Mouse (Mus musculus) adrenal gland, adult 18-20 months (tissue): Measurements from ENCODE around the gene Ints14. TPM values are rescaled to one million over a fixed set of nuclear protein-coding genes. Genes with fewer than 3 reads are reported as not detected.
"Not testable (repeated sequence)": the region's sequence is repeated elsewhere in the genome, so short reads cannot be mapped to it uniquely, and the experiment has no call there.

Source experiments
- DNase-seq, 2 experiments: peaks; one replicate each; pipeline ENCODE4 v3.0.0; 2021 to 2022; ENCODE audit warnings: low spot score in 2 of 2
- microRNA-seq, 2 experiments: library from miRNA; unstranded; fragments of <30 nt; microRNA quantifications; one replicate each; pipeline ENCODE4 v1.2.0; 2021; ENCODE audit warnings: borderline number of aligned reads in 2 of 2
- total RNA-seq, 2 experiments: library from RNA; stranded (reverse); gene quantifications; 1 replicate in 1 of 2; 2 replicates in 1 of 2; pipeline ENCODE4 v1.2.3; 2021

The Ints14 gene
- total RNA-seq, 2 experiments from 2014 or later, result 22.3 to 23.5 TPM

DNA sequence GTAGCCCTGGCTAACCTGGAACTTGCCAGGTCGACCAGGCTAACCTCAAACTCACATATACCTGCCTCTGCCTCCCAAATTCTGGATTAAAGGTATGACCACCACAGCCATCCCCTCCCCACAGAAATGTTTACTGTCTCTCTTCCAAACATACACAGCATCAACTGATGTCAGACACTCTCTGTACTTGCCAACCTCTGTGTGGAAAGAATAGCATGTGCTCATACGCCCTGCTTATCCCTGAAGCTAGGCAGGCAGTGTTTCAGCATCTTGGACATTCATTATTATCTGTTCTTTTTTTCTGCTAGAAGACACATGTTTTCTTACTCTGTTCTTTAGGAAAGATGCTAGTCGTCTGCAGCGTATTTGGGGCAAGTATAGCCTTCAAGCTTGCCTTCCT lies 57.2 kb downstream of the Ints14 start:
- no peak for DNase-seq

DNA sequence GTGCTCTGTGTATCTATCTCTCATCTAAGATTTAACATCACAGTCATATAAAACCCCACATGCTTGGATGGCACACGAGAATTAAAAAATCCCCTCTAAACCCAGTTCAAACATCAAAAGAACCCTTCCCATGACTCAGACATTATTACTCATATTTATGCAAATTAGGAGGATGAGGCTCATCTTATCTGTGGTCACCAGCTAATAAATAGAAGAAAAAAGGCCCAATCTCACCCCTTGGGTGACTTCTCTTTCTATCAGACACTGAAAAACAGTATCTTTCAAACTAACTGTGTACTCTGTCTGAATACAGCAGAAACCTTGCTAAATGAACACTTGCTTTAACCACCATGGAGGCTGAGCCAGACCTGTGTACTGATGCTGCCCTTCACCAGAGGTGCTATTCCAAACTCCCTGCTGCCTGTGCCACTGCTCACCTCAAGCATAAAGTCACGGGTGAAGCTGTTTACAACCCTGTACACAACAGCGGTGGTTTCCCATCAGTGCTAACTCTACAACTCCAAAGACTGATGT lies 58.0 kb downstream of the Ints14 start:
- no peak for DNase-seq

DNA sequence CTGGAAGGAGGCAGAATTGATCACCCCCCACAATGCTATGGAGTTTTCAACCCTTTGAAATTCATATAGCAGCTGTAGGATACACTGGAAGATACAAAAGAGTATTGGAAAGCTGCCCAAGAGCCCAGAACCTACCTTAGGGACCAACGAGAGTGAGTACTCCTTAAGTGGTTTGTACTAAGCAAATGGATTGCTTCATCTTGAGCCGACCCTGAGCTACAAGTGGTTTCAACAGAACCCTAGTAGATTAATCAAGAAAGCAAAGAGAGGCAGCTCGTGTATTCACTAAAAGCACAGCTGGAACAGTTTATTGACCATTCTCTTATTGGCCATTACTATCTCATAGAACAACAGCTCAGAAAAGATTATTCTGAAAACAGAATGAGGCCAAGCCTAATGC lies 58.4 kb downstream of the Ints14 start:
- DNase-seq, result no peak

DNA sequence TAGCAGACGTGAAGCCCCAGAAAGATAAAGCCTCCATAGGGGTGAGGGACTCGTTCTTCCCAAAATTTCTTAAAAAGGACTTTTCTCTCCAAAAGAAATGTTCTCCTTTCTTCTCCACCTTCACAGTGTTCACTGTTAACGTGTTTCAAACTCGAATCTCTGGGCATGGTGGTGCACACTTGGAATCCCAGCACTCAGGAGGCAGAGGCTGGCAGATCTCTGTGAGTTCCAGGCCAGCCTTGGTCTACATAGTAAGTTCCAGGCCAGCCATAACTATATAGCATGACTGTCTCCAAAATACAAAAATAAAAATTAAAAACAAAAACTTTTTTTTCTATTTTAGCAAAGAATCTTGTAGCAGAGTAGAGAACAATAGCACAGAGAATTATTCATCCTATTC lies 59.4 kb downstream of the Ints14 start:
- no peak for DNase-seq

DNA sequence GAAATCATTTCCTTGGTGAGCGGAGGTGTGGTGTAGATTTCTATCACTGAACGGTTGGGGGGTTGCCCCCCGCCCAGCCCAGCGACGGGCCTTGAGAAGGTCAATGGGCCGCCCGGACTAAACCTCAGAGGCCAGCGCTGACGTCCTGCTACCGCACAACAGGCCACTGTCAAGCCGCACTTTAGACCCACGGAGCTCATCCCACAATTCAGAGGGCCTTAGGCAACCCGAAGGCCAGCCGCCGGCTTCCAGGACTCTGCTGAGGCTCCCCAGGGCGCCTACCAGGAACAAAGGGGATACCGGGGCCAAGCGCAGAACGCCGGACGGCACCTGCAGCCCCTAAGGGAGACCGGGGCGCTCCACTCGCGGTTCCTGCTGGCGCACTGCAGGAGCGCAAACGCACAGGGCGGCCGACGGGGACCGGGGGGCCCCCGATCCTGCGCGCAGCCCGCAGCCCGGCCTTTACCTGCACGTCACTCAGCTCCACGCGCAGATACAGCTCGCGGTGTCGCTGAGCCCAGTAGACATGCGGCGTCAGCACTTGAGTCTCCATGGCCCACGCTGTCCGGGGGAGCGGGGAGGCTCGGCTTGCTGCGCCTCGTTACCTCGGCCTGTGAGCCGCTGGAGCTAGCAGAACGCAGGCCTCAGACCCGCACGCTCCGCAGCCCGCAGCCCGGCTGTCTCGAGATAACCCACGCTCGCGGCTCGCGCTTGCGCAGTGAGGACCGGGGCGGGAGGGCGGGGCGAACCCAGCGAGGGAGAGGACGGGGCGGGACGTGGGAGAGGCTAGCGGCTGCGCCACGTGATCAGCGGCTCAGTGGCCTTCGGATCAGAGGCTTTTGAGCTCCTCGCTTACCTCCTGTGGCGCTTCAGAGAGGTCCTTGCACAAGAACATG lies 60.5 kb downstream of the Ints14 start, which contains the start of gene Hacd3:
Gene Hacd3, minus strand, starts transcription at position 703 of the 896 bp plus-strand sequence.
- peak; percentile 85 to 90 for DNase-seq

DNA sequence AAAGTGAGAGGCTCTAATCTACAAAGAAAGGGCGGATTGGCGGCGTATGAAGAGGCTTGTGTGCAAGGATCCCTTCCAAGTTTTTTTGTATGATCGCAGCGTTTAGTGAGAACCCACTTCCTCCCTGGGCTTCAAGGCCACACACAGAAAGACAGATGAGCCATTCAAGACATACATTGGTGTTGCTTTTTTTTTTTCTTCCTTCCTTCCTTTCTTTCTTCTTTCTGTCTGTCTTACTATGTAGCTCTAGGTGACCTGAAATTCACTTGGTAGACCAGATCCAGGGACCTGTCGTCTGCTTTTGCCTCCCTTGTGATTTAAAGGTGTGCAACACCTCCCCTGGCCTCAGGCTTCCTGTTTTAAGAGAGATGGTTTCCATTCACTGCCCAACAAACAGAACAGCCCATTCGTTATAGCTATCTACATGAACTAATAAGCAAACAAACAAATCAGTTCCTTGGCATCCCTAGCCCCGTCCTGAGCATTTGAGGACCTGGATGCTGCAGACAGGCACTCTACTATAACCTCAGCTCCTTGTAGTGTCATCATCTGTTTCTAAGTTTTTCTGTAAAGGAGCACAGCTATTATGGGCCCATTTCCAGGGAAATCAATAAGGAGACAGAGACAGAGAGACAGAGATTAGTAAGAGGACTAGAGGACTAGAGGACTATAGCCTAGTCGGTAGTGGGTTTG lies 61.3 kb downstream of the Ints14 start:
- no peak for DNase-seq

DNA sequence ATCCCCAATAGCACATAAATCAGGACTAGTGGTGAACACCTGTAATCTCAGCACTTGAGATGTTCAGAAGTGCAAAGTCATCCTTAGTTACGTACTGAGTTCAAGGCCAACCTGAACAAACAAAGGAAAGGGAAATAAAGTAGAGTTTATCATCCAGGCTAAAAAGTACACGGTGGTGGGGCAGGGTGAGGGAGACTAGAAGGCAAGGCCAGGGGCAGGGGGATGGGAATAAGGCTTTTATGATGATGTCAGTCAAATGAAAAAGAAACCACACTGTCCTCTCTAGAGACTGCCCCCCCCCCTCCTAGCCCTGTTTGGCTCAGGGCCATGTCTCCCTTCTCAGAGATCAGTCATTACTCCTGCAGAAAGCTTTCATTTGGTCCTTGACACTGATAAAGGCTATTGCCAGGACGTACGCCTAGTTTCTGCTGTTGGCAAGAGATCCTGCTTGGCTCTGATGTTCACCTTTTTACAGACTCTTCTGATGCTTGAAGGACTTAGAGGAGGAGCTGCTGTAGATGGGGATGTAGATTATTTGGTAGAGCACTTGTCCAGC lies 62.0 kb downstream of the Ints14 start:
- no peak for DNase-seq

DNA sequence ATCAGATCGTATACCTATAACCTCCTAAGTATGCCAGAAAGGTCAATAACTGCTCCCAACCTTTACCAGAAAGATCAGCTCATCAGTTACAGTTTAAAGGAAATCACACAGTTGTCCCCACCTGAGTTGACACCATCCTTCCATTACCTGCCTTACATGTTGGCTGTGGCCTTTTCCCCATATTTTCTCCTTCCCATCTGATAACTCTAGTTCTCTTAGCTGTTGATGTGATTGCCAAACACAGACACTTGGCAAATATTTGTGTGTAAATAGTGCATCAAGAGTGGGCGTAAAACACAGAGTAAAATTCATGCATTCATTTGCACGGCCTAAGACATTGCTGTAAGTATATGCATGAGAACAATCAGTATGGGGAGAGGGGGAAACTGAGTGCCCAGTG lies 62.7 kb downstream of the Ints14 start:
- DNase-seq, result no peak

DNA sequence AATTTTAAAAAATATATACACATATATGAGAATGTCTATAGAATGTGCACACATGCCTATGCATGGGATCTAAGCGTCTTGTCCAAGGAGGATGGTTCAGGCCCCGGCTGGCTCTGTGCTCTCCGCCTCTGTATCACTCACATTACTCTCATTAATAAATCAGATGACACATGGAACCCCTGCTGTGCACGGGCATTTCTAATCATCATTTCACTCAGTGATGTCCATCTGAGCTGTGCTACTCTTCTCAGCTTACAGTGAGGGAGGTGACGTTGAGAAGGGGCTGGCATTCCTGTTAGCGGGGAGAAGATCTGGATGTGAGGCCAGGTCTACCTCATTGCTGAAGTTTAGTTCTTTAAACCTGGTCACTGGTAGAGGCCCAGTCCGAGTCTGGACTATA lies 66.5 kb downstream of the Ints14 start:
- DNase-seq, result no peak

DNA sequence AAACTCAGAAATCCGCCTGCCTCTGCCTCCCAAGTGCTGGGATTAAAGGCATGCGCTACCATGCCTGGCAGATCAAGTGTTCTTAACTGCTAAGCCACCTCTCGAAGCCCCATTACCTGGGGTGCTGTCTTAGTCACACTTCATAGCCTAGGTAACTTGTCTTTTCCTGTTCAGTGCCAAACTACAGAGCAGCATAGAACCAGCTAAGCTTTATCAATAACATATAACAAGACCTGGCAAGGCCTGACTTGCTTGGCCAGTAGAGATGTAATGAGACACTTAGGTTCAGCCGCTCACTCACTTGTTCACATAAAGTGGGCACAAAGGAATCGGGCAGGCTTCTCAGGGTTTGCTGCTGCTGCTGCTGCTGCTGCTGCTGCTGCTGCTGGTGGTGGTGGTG lies 67.6 kb downstream of the Ints14 start:
- no peak for DNase-seq

DNA sequence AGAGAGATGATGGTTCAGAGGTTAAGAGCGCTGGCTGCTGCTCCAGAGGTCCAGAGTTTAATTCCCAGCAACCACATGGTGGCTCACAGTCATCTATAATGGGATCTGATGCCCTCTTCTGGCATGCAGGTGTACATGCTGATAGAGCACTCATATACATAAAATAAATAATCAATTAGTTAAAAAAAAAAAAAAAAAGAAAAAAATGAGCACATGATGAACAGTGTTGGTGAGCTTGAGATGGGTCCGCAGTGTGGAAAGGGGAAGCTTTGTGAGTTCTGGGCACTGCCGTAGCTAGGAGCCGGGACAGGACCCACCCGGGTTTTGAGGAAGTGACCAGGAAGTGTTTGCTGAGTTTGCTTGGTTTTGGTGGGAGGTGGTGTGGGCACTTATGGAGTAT lies 70.7 kb downstream of the Ints14 start:
- DNase-seq, result not testable (repeated sequence)

DNA sequence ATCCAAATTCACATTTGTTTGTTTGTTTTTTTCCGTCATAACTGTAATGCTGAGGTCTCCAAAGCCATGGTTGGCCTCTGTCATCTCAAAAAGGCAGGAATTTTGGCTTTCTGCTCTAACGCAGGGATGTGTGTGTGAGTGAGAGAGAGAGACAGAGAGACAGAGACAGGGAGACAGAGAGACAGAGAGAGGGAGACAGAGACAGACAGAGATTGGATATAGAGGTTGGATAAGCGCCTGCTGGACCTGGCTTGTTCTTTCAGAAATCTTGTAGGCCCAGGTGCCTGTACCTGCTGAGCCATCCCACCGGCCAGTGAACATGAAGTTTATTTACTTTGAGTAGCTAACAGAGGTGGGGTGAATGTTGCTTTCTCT lies 71.2 kb downstream of the Ints14 start:
- DNase-seq, result no peak

DNA sequence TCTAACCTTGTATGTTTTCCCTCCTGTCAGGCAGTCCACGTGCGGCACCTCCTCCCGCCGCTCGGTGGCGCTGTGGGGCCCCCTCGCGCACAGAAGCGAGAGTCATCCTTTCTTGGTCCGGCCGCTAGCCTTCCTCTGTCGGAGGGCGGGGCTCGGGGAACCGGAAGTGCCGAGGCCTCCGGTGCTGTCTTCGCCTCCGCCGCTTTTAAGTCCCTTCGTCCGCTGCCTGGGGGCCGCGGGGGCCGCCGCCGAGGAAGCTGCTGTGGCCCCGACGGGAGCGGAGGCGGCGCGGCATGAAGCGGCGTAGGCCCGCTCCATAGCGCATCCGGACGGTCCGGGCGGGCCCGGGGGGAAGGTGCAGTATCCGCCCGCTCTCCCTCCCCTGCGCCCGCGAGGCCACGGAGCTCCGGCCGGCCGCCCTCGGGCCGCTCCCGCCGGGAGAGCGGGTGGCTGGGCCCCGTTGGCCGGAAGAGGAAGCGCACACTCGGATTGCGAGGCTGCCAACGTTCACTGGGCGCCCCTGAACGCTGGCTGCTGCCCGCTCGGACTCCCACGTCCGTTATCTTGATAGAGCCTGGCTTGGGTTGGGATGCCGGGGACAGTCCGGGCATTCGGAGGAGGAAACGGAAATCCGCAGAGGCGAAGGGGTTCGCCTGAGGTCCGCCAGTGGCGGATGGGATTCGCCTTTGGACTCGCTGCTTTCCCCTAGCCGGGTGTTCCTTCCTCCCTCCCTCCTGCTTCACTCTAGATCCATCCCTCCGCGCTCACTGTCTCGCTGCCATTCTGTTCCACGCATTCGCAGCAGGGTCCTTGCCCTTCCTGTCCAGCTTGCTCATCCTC lies 71.8 kb downstream of the Ints14 start, which contains the start of gene Dpp8:
Gene Dpp8, plus strand, starts transcription at position 146 of the 840 bp plus-strand sequence.
- peak; percentile 92 for DNase-seq

DNA sequence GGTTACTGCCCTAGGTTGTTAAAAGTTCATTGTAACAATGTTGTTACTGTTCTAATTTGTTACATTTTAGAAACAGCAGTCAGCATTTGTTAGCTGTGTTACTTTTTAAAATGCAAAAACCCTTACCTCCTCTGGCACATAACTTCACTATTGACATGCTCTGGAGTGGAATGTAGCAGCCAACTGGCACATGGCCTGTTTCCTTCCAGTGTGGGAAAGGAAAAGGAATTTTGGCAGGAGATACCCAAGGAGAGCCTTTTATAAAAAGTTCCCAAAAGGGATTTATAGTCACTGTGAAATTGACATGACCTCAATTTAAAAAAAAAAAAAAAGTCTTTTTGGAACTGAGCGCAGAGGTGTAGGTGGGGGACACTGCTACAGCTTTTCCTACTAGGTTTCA lies 75.8 kb downstream of the Ints14 start:
- DNase-seq, result no peak

Small RNAs within 50 kb of the gene (microRNA-seq; reads per million reads assigned to microRNA genes)
- gene Gm25640, result 0 reads per million in 2 experiments

Other genes starting within 250 kb of the Ints14 start
- 100 to 1,000 TPM; 218 to 290 TPM for gene Rab11a, start 223.1 kb upstream of the Ints14 start, total RNA-seq
- 10 to 100 TPM; 15.9 to 18.9 TPM for gene Dennd4a, start 149.6 kb upstream of the Ints14 start, total RNA-seq
- not detected for gene Slc24a1, start 9.3 kb upstream of the Ints14 start, total RNA-seq
- 100 to 1,000 TPM; 216 to 368 TPM for gene Hacd3, start 60.8 kb downstream of the Ints14 start, total RNA-seq
- gene Dpp8, start 71.5 kb downstream of the Ints14 start, total RNA-seq, result 10 to 100 TPM; 91.8 to 92.9 TPM
- 10 to 100 TPM; 21.1 to 24.1 TPM for gene Igdcc4, start 140.6 kb downstream of the Ints14 start, total RNA-seq
- 1 to 10 TPM; 1.4 to 1.8 TPM for gene Igdcc3, start 180.3 kb downstream of the Ints14 start, total RNA-seq
- gene Parp16, start 234.4 kb downstream of the Ints14 start, total RNA-seq, result 10 to 100 TPM; 12.0 to 15.3 TPM